Mouse (Mus musculus) spleen, postnatal 10 days (tissue): ENCODE data around the gene Btbd35f21.
"Not testable (repeated sequence)": the region's sequence is repeated elsewhere in the genome, so short reads cannot be mapped to it uniquely, and the experiment has no call there.

Source experiments
- DNase-seq, 2 experiments: peaks; one replicate each; pipeline ENCODE4 v3.0.0; 2021 to 2022; ENCODE audit warnings: low spot score in 2 of 2

Gene Btbd35f21

DNA sequence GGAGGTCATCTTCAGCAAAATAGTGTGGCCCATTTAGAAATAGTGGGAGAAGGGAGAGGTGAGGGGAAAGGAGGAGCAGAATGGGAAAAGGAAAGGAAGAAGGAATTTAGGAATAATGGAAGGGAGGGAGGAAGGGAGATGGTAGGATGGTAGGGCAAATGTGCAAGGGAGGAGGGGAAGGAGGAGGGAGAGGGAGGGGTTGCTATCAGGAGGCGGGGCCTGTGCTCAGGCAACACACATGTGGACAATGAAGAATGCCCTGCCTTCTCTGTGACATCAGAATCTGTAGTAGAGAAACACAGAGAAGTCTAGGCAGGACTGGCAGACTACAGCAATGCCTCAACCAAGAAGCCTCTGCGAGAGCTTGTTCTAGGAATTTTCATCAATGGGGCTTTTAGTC is at the start of gene Btbd35f21:
Gene Btbd35f21 (plus strand): TSS at position 301 of the 400 bp plus-strand sequence.
- not testable (repeated sequence) for DNase-seq
